Mouse (Mus musculus) gastrocnemius, postnatal 10 days (tissue): Measurements from ENCODE around the gene Zfp518b. TPM values are rescaled to one million over a fixed set of nuclear protein-coding genes. Genes with fewer than 3 reads are reported as not detected.

Source experiments
- DNase-seq: peaks from one replicate; pipeline ENCODE4 v3.0.0; 2021; ENCODE audit warnings: mixed read lengths
- long read RNA-seq, 2 experiments: library from polyadenylated mRNA; stranded (forward); transcript quantifications; one replicate each; pipeline ENCODE4 v2.0.0; 2021
- total RNA-seq, 2 experiments: library from RNA; stranded (reverse); gene quantifications; 2 replicates each; pipeline ENCODE4 v1.2.3; 2021

Gene Zfp518b
- 1 to 10 TPM; 5.1 to 7.2 TPM for total RNA-seq
- long read RNA-seq, experiment 1, full-length matches to known transcripts: 4 of 5 reads
- long read RNA-seq, experiment 1, partial matches to known transcripts: 0 of 5 reads
- long read RNA-seq, experiment 1, other reads (novel, unspliced or antisense): 1 of 5 reads
- long read RNA-seq, experiment 2, full-length matches to known transcripts: 2 of 3 reads
- long read RNA-seq, experiment 2, partial matches to known transcripts: 0 of 3 reads
- long read RNA-seq, experiment 2, other reads (novel, unspliced or antisense): 1 of 3 reads

- DNase-seq: peak; percentile 88
Measured at GRCm38 (mm10) chr5:38684164-38684911, at the start of gene Zfp518b. TSS of gene Zfp518b (minus strand) at chr5:38684826.

DNA sequence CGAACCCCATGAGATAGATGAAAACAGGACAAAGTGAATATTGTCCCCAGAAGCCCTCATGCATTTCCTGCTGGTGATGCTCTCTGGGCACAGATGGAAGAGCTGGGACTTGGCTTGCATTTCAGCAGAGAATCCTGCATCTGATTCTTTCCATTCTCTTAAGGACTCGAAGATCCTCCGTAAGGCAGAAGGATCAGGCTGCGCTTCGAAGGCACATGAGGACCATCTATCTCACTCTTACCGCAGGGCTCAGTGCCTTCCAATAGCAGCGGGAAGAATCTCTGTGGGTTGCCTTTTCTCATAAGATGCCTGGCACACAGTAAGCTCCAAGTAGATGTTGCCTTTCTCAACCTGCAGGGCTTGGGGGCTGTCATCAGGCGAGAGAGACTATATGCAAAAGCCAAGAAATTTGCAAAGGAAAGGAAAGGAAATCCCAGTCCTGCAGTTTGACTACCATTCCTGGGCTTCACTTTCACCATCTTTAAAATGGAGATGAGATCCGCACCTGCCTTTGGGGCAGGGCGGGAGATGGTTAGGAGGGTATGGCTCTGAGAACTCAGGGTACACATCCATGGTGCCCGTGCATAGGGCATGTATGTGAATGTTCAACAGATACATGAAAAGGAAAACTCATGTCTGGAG lies 24.4 kb upstream of the Zfp518b start:
- no peak for DNase-seq

GRCm38 (mm10) chr5:38707364-38708075 lies 22.9 kb upstream of the Zfp518b start:
- no peak for DNase-seq

DNA sequence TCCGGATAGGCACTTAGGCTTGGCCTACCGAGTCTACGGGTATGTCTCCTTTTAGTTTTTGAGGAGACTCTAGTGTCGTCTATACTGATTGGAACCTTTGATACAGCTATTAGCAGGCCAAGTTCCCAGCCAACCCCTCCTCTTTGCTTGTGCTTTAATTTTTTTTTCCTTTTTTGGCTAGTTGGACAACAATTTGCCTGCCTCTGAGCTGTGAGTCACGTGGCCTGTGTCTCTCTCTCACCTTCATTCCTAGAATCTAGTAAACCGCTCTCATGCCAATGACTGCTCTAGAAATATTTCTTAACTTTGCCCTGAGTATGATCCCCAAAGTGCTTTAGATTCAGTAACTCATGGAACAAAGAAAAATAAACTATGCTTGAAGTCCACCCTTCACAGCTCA lies 18.3 kb upstream of the Zfp518b start:
- DNase-seq: no peak

GRCm38 (mm10) chr5:38702091-38702490 lies 17.5 kb upstream of the Zfp518b start:
- no peak for DNase-seq

DNA sequence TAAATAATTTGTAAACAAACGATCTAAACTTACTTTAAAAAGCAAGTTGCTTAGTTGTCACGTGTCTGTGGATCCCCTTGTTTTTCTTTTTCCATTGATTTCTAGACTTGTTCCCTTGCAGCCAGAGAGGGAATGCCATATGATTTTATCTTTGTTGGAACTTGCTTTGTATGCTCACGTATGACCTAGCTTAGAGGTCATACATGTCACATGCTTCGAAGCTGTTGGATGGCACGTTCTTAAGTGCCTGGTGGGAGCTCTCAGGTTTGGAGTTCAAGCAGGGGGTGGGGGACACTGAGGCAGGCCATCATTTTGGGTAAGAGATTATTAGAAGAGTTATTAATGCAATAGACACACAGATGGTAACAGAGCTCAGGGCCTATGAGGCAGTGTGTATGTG lies 13.8 kb upstream of the Zfp518b start:
- DNase-seq: no peak

DNA sequence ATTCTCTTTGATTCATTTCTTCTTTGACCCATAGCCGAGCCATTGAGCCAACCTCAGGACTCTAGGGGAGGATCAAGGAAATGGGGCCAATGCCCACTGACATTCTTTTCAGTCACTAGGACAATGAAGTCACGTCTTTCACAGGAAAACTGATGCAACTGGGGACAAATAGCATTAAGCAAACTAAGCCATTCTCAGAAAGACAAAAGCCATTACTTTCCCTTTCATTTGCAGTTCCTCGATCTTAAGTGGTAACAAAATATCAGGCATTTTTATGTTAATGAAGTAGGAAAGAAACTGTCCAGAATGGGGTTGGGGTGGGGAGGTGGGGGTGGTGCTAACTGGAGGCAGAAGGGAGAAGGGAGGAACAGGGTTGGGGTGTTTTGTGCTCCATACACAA lies 13.4 kb upstream of the Zfp518b start:
- no peak for DNase-seq

DNA sequence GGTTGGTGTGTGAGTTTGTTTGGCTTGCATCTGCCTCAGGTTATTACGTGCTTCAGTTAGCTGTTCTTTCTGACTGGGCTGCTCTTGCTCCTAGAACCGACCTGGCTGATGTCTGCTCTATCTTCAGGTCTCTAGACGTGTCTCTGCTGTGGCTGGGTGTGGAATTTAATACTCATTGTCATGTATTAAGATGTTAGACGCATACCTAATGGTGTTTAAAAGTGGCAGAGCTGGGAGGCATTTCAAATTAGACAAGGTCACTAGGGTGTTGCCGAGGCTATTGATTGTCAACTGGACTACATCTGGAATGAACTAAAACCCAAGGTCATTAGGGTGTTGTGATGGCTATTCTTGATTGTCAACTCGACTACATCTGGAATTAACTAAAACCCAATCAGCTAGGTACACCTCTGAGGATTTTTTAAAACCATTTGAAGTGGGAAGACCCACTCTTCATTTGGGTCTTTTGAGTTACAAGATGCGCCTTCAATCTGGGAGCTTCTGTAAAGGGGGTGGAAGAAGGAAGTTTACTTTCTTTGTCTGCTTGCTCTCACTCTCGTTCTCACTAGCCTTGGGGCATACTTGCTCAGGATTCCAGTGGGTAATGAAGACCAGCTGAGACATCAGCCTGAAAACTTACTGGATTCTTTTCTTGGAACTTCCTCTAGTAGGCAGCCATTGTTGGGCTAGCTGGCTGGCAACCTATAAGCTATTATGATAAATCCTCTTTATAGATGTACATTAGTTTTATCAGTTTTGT lies 12.2 kb upstream of the Zfp518b start:
- DNase-seq: no peak

DNA sequence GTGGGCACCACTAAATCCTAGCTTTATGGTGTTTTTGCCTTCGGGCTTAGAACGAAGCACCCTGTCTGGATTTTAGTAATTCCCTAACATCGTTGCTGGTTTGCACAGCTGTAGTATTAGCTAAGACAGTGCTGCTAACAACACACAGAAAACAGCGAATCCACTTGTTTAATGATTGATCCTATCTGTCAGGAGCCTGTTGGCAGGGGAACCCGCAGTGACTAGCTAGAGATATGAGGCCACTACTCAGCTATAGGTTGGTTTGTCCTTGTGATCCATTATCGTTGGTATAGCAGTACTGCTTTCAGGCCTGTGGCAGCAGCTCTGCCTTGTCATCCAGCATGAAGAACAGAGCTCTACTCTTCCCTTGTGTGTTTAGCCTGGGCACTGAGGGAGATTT lies 8.2 kb upstream of the Zfp518b start:
- DNase-seq: no peak

DNA sequence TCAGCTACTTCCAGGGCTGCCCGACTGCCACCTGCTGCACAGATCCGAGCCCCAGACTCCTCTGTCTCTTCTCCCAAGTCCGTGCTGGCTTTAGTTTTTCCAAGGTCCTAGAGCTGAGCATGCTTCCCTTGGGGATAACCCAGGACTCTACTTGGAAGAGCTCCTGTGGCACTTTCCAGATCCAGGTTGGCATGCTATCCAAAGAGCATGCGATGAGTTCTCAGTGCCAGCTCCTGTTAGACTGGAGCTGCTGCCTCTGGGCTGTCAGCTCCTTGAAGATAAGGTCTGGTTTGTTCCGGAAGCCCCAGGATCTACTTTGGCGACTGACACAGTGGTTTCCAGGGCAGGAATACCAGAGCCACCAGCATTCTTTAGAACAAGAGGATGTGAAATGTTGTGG lies 4.6 kb upstream of the Zfp518b start:
- DNase-seq: no peak

DNA sequence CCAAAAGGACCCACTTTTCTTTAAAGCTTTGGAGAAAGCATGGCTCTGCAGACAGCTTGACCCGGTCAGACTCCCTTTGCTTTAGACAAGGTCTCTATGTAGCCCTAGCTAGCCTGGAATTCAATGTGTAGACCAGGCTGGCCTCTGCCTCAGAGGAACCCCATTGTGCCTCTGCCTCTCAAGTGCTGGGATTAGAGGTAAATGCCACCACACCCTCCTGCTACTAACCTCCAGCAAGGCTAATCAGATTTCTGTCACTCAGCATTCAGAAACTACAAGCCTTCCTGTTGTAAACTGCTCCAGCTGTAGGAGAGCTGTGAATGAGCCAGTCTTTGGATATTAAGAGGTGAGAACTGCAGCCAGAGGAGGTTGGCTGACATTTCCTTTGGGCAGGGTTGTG lies 3.1 kb upstream of the Zfp518b start:
- no peak for DNase-seq

- DNase-seq: no peak
Measured at GRCm38 (mm10) chr5:38658836-38659235, 25.8 kb downstream of the Zfp518b start.

GRCm38 (mm10) chr5:38656204-38656603 lies 28.4 kb downstream of the Zfp518b start:
- DNase-seq: no peak

- no peak for DNase-seq
Measured at GRCm38 (mm10) chr5:38655421-38655928, 29.2 kb downstream of the Zfp518b start.

GRCm38 (mm10) chr5:38654571-38654970 lies 30.1 kb downstream of the Zfp518b start:
- DNase-seq: no peak

- no peak for DNase-seq
Measured at GRCm38 (mm10) chr5:38653101-38653500, 31.5 kb downstream of the Zfp518b start.

- DNase-seq: no peak
Measured at GRCm38 (mm10) chr5:38651455-38651854, 33.2 kb downstream of the Zfp518b start.

- no peak for DNase-seq
Measured at GRCm38 (mm10) chr5:38641526-38641925, 43.1 kb downstream of the Zfp518b start.

DNA sequence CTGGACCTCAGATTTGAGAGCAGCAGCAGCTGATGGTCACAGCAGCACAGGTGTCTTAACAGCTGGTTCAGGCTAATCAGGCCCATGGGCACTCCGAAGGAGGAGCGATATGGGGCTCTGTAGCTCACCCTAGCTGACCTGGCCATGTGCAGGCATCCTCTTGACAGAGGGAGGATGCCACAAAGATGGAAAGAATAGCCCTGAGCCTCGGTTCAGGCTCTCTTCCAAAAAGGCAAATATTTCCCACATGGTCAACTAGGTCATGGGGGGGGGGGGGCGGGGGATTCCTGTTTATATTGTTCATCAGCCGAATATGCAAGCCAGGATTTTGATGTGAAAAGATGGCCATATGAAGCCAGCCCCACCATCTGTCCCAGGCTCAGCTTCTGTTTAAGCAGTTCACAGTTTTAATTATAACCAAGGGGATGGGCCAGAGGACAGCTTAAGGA lies 48.3 kb downstream of the Zfp518b start:
- no peak for DNase-seq

- no peak for DNase-seq
Measured at GRCm38 (mm10) chr5:38635696-38636095, 48.9 kb downstream of the Zfp518b start.

GRCm38 (mm10) chr5:38634321-38635164 lies 50.1 kb downstream of the Zfp518b start:
- peak; percentile 25 for DNase-seq
